Mouse (Mus musculus) E14TG2a.4 (cell line): ENCODE measurements around the gene Tas1r2.

Experiments used
- CTCF ChIP-seq: conservative IDR thresholded peaks from 2 replicates; pipeline ENCODE4 v1.5.1; 2014; ENCODE audit warnings: low read length
- NANOG ChIP-seq: IDR thresholded peaks from 2 replicates; pipeline ENCODE4 v1.6.1; 2014; ENCODE audit warnings: borderline replicate concordance, low read length, mixed read lengths

DNA sequence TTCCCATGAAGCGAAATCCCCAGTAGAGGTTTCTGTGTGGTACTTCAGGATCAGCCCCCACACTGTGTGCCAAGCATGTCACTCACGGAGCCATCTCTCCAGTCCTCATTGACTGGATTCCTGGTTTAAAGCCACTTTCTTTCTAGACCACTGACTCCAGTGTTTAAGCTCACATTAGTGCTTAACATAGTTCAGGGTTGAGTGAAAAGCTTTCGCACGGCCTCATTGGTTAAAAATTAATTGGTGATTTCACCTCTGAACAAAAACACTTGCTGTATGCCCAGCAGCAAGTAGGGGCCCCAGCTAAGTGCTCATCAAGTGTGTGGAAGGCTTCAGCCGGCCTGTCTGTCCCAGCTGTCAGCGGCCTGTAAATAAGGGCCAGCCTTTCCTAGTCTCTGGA lies 14.3 kb downstream of the Tas1r2 start:
- no peak for TF ChIP-seq CTCF
- no peak for TF ChIP-seq NANOG
